Mouse (Mus musculus) ES-CJ7 (cell line): ENCODE data around the gene Gm10392.

ENCODE experiments used
- DNase-seq: peaks from one replicate; pipeline ENCODE4 v3.0.0; 2011; ENCODE audit warnings: low read depth, low spot score

The Gm10392 gene

GRCm38 (mm10) chr11:77519043-77519442, at the start of gene Gm10392:
TSS of gene Gm10392 (minus strand) at chr11:77519198.
- DNase-seq, result no peak

- DNase-seq, result no peak
Observed at GRCm38 (mm10) chr11:77545261-77545660, 26.3 kb upstream of the Gm10392 start.

GRCm38 (mm10) chr11:77532202-77532846, 13.3 kb upstream of the Gm10392 start:
- DNase-seq, result no peak

GRCm38 (mm10) chr11:77530862-77531261, 11.9 kb upstream of the Gm10392 start:
- DNase-seq, result no peak

DNA sequence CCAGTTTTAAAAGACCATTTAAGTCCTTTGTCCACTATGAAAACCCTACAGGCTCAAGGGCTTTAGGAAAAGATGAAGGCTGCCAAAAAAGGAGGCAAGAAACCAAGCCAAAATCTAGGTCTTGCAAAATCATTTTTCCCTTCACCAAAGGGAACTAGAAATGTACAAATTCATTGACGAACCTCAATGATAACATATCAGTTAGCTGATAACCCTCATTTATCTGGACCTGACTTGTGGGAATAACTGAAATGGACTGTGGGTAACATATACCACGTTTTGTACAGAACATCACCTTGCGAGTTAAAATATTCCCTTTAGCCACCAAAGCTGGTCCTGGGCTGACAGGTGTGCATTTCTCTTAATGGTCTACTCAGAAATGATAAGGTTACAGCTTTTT, 10.6 kb upstream of the Gm10392 start:
- no peak for DNase-seq

GRCm38 (mm10) chr11:77528420-77528819, 9.4 kb upstream of the Gm10392 start:
- peak; percentile 51 for DNase-seq

- DNase-seq, result no peak
Observed at GRCm38 (mm10) chr11:77525804-77526486, 6.9 kb upstream of the Gm10392 start.

GRCm38 (mm10) chr11:77520601-77521529, 1.9 kb upstream of the Gm10392 start:
- DNase-seq, result no peak

GRCm38 (mm10) chr11:77518051-77518798, 773 bp downstream of the Gm10392 start:
- DNase-seq, result no peak

GRCm38 (mm10) chr11:77516553-77517425, 2.2 kb downstream of the Gm10392 start:
- no peak for DNase-seq

- no peak for DNase-seq
Observed at GRCm38 (mm10) chr11:77515637-77516552, 3.1 kb downstream of the Gm10392 start, which contains the start of gene Trp53i13. TSS of gene Trp53i13 (minus strand) at chr11:77515980.

- DNase-seq, result peak; percentile 70
Observed at GRCm38 (mm10) chr11:77514832-77515636, 4.0 kb downstream of the Gm10392 start, which contains the start of gene Abhd15. TSS of gene Abhd15 (plus strand) at chr11:77515121.

GRCm38 (mm10) chr11:77514281-77514831, 4.6 kb downstream of the Gm10392 start:
- DNase-seq, result no peak

GRCm38 (mm10) chr11:77513811-77514170, 5.2 kb downstream of the Gm10392 start:
- no peak for DNase-seq

- DNase-seq, result peak; percentile 89
Observed at GRCm38 (mm10) chr11:77512891-77513810, 5.8 kb downstream of the Gm10392 start.

GRCm38 (mm10) chr11:77511336-77511735, 7.7 kb downstream of the Gm10392 start:
- no peak for DNase-seq
